11 mouse cellular contexts compared by ENCODE assay signal in the genomic region with DNA sequence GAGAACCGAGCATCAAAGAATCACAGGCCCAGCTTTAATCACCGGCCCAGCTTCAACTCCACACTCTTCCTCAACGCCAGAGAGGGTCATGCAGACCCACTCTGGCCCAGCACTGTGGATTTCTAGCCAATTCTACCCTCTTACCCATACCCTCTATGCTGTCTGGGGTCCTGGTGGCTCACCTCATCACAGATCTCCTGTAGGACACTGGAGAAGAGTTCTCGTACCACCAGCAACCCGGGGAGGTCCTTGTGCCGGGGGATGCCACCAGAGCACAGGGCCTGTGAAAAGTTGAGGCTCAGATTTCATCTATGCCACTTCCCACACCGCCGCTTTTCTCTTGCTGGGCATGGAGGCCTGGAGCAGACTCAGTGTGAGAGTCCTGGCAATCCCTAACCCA. TPM values are rescaled to one million over a fixed set of nuclear protein-coding genes. Genes with fewer than 3 reads are reported as not detected.
A peak's percentile ranks its signal among the peaks of the same experiment; 100 is the strongest.
DNase-seq lines count a peak whose midpoint lies in the region; ATAC-seq and TF ChIP-seq lines count a peak whose summit lies in the region.
"Had no signal": no experiment of that assay in that cellular context is flagged by ENCODE, and none has a peak within 500 bp of the region (broad histone marks: within the 10 kb centered on the region; RNA-seq: fewer than 3 reads in every experiment).

No protein-coding gene starts in this region.

- H3K9me3 ChIP-seq in heart, embryonic 10.5 days: no peaks in the 10 kb centered on the region
- peaks cover 3% of the 10 kb centered on the region; the same call in 1 of the 2 replicates for H3K9me3 ChIP-seq in heart, embryonic 11.5 days (replicated peaks; ENCODE audit: control insufficient read depth, low read length)
- no peaks in the 10 kb centered on the region for H3K9me3 ChIP-seq in lung, embryonic 14.5 days (ENCODE audit: low read depth, low read length)
- no peaks in the 10 kb centered on the region for H3K9me3 ChIP-seq in embryonic facial prominence, embryonic 14.5 days (ENCODE audit: control insufficient read depth, low read length)
- H3K9me3 ChIP-seq in neural tube, embryonic 13.5 days: no peaks in the 10 kb centered on the region

- no peak for DNase-seq in heart, embryonic 10.5 days (ENCODE audit: low spot score)
- DNase-seq in lung, embryonic 14.5 days: no peak
- DNase-seq in lung, adult 2 months: no peak
- no peak for DNase-seq in embryonic facial prominence, embryonic 14.5 days (ENCODE audit: low spot score)
- no peak for DNase-seq in right cerebral cortex, postnatal 4 days
- DNase-seq in thymus, postnatal 10 days (ENCODE audit: low spot score in 2 of 2): no peak
- DNase-seq: adrenal gland, postnatal 10 days; gastrocnemius, postnatal 36 days; retina, postnatal 1 day had no signal

- no peak for TF ChIP-seq CTCF in lung, embryonic 14.5 days (IDR thresholded peaks at IDR 0.05; ENCODE audit: low read depth)
- TF ChIP-seq CTCF in lung, adult 2 months (IDR thresholded peaks at IDR 0.05; ENCODE audit: insufficient read depth, low read length): no peak

- peaks cover 58% of the 10 kb centered on the region for H3K4me1 ChIP-seq in heart, embryonic 10.5 days
- H3K4me1 ChIP-seq in heart, embryonic 11.5 days (ENCODE audit: control insufficient read depth, insufficient read depth, low read length): peaks cover 22% of the 10 kb centered on the region
- peaks cover 18% of the 10 kb centered on the region for H3K4me1 ChIP-seq in lung, embryonic 14.5 days (ENCODE audit: insufficient read depth)
- H3K4me1 ChIP-seq in lung, adult 2 months (ENCODE audit: control insufficient read depth, insufficient read depth, low read length): peaks cover 19% of the 10 kb centered on the region
- H3K4me1 ChIP-seq in embryonic facial prominence, embryonic 14.5 days (ENCODE audit: control insufficient read depth, insufficient read depth, low read length): peaks cover 29% of the 10 kb centered on the region; the same call in 1 of the 2 replicates
- H3K4me1 ChIP-seq in neural tube, embryonic 13.5 days (replicated peaks): peaks cover 52% of the 10 kb centered on the region

- no peak overlapping the region for H3K9ac ChIP-seq in heart, embryonic 11.5 days (ENCODE audit: low read depth, low read length)
- no peak overlapping the region for H3K9ac ChIP-seq in lung, embryonic 14.5 days
- peak overlapping the region; percentile 72 for H3K9ac ChIP-seq in embryonic facial prominence, embryonic 14.5 days (ENCODE audit: low read depth, low read length)
- H3K9ac ChIP-seq in neural tube, embryonic 13.5 days: peak overlapping the region; percentile 82

- 0 out of 2 replicates have a peak overlapping the region, but pooled peaks have one; percentile 89 for H3K27ac ChIP-seq in heart, embryonic 10.5 days
- H3K27ac ChIP-seq in heart, embryonic 11.5 days (ENCODE audit: low read depth, low read length): no peak overlapping the region
- no peak overlapping the region for H3K27ac ChIP-seq in lung, embryonic 14.5 days (ENCODE audit: low read depth)
- H3K27ac ChIP-seq in embryonic facial prominence, embryonic 14.5 days (replicated peaks; ENCODE audit: low read depth, low read length): no peak overlapping the region
- H3K27ac ChIP-seq in neural tube, embryonic 13.5 days (replicated peaks): no peak overlapping the region

- peak overlapping the region; percentile 73 for H3K4me3 ChIP-seq in heart, embryonic 10.5 days
- no peak overlapping the region for H3K4me3 ChIP-seq in heart, embryonic 11.5 days (ENCODE audit: low read depth, low read length)
- H3K4me3 ChIP-seq in lung, embryonic 14.5 days (ENCODE audit: low read depth, low read length): no peak overlapping the region
- H3K4me3 ChIP-seq in lung, adult 2 months (replicated peaks; ENCODE audit: extremely low read depth, low read depth, low read length): no peak overlapping the region
- no peak overlapping the region for H3K4me3 ChIP-seq in embryonic facial prominence, embryonic 14.5 days (ENCODE audit: low read depth, low read length)
- H3K4me3 ChIP-seq in neural tube, embryonic 13.5 days: no peak overlapping the region

- no peak for ATAC-seq in heart, embryonic 11.5 days (replicated peaks; ENCODE audit: insufficient number of reproducible peaks, low FRiP score, low TSS enrichment)
- no peak for ATAC-seq in lung, embryonic 14.5 days (ENCODE audit: insufficient read depth)
- ATAC-seq in embryonic facial prominence, embryonic 14.5 days (ENCODE audit: low read depth): no peak
- ATAC-seq in neural tube, embryonic 13.5 days (ENCODE audit: low read depth): no peak

- TF ChIP-seq POLR2A in lung, adult 2 months (IDR thresholded peaks at IDR 0.05; ENCODE audit: borderline replicate concordance, extremely low read depth, low read depth, low read length): no peak

- no peak overlapping the region; the same call in 1 of the 2 replicates for H3K4me2 ChIP-seq in heart, embryonic 11.5 days
- peak overlapping the region; percentile 92; the same call in 1 of the 2 replicates for H3K4me2 ChIP-seq in lung, embryonic 14.5 days
- H3K4me2 ChIP-seq in embryonic facial prominence, embryonic 14.5 days (ENCODE audit: low read depth, low read length): 0 out of 2 replicates have a peak overlapping the region, but pooled peaks have one; percentile 70
- peak overlapping the region; percentile 79; the same call in 1 of the 2 replicates for H3K4me2 ChIP-seq in neural tube, embryonic 13.5 days

- no peaks in the 10 kb centered on the region for H3K27me3 ChIP-seq in heart, embryonic 10.5 days (ENCODE audit: insufficient read depth, poor library complexity, severe bottlenecking)
- H3K27me3 ChIP-seq in heart, embryonic 11.5 days (ENCODE audit: control insufficient read depth, insufficient read depth, low read length): no peaks in the 10 kb centered on the region
- H3K27me3 ChIP-seq in lung, embryonic 14.5 days (ENCODE audit: insufficient read depth, low read length): 0 out of 2 replicates have a peak, but pooled peaks cover 2% of the 10 kb centered on the region
- no peaks in the 10 kb centered on the region for H3K27me3 ChIP-seq in embryonic facial prominence, embryonic 14.5 days (replicated peaks; ENCODE audit: control insufficient read depth, insufficient read depth, low read length)
- H3K27me3 ChIP-seq in neural tube, embryonic 13.5 days: no peaks in the 10 kb centered on the region

- H3K36me3 ChIP-seq in heart, embryonic 10.5 days: peaks cover 19% of the 10 kb centered on the region
- peaks cover 11% of the 10 kb centered on the region for H3K36me3 ChIP-seq in heart, embryonic 11.5 days (ENCODE audit: control insufficient read depth, insufficient read depth, low read length)
- peaks cover 11% of the 10 kb centered on the region for H3K36me3 ChIP-seq in lung, embryonic 14.5 days (ENCODE audit: insufficient read depth)
- H3K36me3 ChIP-seq in embryonic facial prominence, embryonic 14.5 days (ENCODE audit: control insufficient read depth, insufficient read depth, low read length): peaks cover 13% of the 10 kb centered on the region
- peaks cover 15% of the 10 kb centered on the region for H3K36me3 ChIP-seq in neural tube, embryonic 13.5 days

- WGBS in heart, embryonic 10.5 days: 86% methylated on average over 8 of the region's 8 CpGs
- WGBS in heart, embryonic 11.5 days (ENCODE audit: insufficient replicate concordance): 88% methylated on average over 8 of the region's 8 CpGs
- 77% methylated on average over 8 of the region's 8 CpGs for WGBS in lung, embryonic 14.5 days
- 84% methylated on average over 8 of the region's 8 CpGs for WGBS in lung, adult 2 months
- 84% methylated on average over 8 of the region's 8 CpGs for whole genome bisulfite sequencing in embryonic facial prominence, embryonic 14.5 days
- WGBS in neural tube, embryonic 13.5 days: 89% methylated on average over 8 of the region's 8 CpGs

RNA-seq across cellular contexts. Expression of gene Nudt22, which starts 1.4 kb away (rescaled TPM):
- 23.9 and 25.2 TPM in 2 replicates for polyA plus RNA-seq in heart, embryonic 10.5 days (2016; fragmentation: Nextera tagmentation; extraction: Ambion mirVana)
- 24.6 and 25.2 TPM in 2 replicates for polyA plus RNA-seq in heart, embryonic 11.5 days (2014; fragmentation: Nextera tagmentation; extraction: Ambion mirVana)
- 20.4 and 20.7 TPM in 2 replicates for polyA plus RNA-seq in lung, embryonic 14.5 days (2014; fragmentation: Nextera tagmentation; extraction: Ambion mirVana)
- 27.5 and 29.9 TPM in 2 replicates for polyA plus RNA-seq in lung, adult 2 months (2012; rRNA removed)
- polyA plus RNA-seq in embryonic facial prominence, embryonic 14.5 days (2014; fragmentation: Nextera tagmentation; extraction: Ambion mirVana): 21.9 and 22.9 TPM in 2 replicates
- polyA plus RNA-seq in neural tube, embryonic 13.5 days (2015; fragmentation: Nextera tagmentation; extraction: Ambion mirVana): 22.6 and 25.8 TPM in 2 replicates

RNA-seq across cellular contexts. Expression of gene Trpt1, which starts 1.4 kb away (rescaled TPM):
- polyA plus RNA-seq in heart, embryonic 10.5 days (2016; fragmentation: Nextera tagmentation; extraction: Ambion mirVana): 11.3 and 16.7 TPM in 2 replicates
- polyA plus RNA-seq in heart, embryonic 11.5 days (2014; fragmentation: Nextera tagmentation; extraction: Ambion mirVana): 13.4 and 14.7 TPM in 2 replicates
- polyA plus RNA-seq in lung, embryonic 14.5 days (2014; fragmentation: Nextera tagmentation; extraction: Ambion mirVana): 9.0 and 10.5 TPM in 2 replicates
- 15.1 and 15.6 TPM in 2 replicates for polyA plus RNA-seq in lung, adult 2 months (2012; rRNA removed)
- 10.1 and 13.4 TPM in 2 replicates for polyA plus RNA-seq in embryonic facial prominence, embryonic 14.5 days (2014; fragmentation: Nextera tagmentation; extraction: Ambion mirVana)
- 14.9 and 18.2 TPM in 2 replicates for polyA plus RNA-seq in neural tube, embryonic 13.5 days (2015; fragmentation: Nextera tagmentation; extraction: Ambion mirVana)

RNA-seq across cellular contexts. Expression of gene Dnajc4, which starts 2.1 kb away (rescaled TPM):
- polyA plus RNA-seq in heart, embryonic 10.5 days (2016; fragmentation: Nextera tagmentation; extraction: Ambion mirVana): 24.6 and 29.5 TPM in 2 replicates
- polyA plus RNA-seq in heart, embryonic 11.5 days (2014; fragmentation: Nextera tagmentation; extraction: Ambion mirVana): 26.3 and 28.5 TPM in 2 replicates
- polyA plus RNA-seq in lung, embryonic 14.5 days (2014; fragmentation: Nextera tagmentation; extraction: Ambion mirVana): 18.6 and 22.8 TPM in 2 replicates
- 36.9 and 38.9 TPM in 2 replicates for polyA plus RNA-seq in lung, adult 2 months (2012; rRNA removed)
- 21.7 and 22.1 TPM in 2 replicates for polyA plus RNA-seq in embryonic facial prominence, embryonic 14.5 days (2014; fragmentation: Nextera tagmentation; extraction: Ambion mirVana)
- 21.5 and 23.0 TPM in 2 replicates for polyA plus RNA-seq in neural tube, embryonic 13.5 days (2015; fragmentation: Nextera tagmentation; extraction: Ambion mirVana)

RNA-seq across cellular contexts. Expression of gene Vegfb, which starts 7.0 kb away (rescaled TPM):
- 53.0 and 94.1 TPM in 2 replicates for polyA plus RNA-seq in heart, embryonic 10.5 days (2016; fragmentation: Nextera tagmentation; extraction: Ambion mirVana)
- 76.9 and 79.1 TPM in 2 replicates for polyA plus RNA-seq in heart, embryonic 11.5 days (2014; fragmentation: Nextera tagmentation; extraction: Ambion mirVana)
- polyA plus RNA-seq in lung, embryonic 14.5 days (2014; fragmentation: Nextera tagmentation; extraction: Ambion mirVana): 42.5 and 44.6 TPM in 2 replicates
- 30.1 and 35.3 TPM in 2 replicates for polyA plus RNA-seq in lung, adult 2 months (2012; rRNA removed)
- polyA plus RNA-seq in embryonic facial prominence, embryonic 14.5 days (2014; fragmentation: Nextera tagmentation; extraction: Ambion mirVana): 41.0 and 43.9 TPM in 2 replicates
- 37.2 and 39.3 TPM in 2 replicates for polyA plus RNA-seq in neural tube, embryonic 13.5 days (2015; fragmentation: Nextera tagmentation; extraction: Ambion mirVana)

RNA-seq across cellular contexts. Expression of gene Fkbp2, which starts 14.2 kb away (rescaled TPM):
- 110 and 131 TPM in 2 replicates for polyA plus RNA-seq in heart, embryonic 10.5 days (2016; fragmentation: Nextera tagmentation; extraction: Ambion mirVana)
- 84.5 and 88.4 TPM in 2 replicates for polyA plus RNA-seq in heart, embryonic 11.5 days (2014; fragmentation: Nextera tagmentation; extraction: Ambion mirVana)
- 84.4 and 84.8 TPM in 2 replicates for polyA plus RNA-seq in lung, embryonic 14.5 days (2014; fragmentation: Nextera tagmentation; extraction: Ambion mirVana)
- 42.3 and 51.3 TPM in 2 replicates for polyA plus RNA-seq in lung, adult 2 months (2012; rRNA removed)
- 72.4 and 81.0 TPM in 2 replicates for polyA plus RNA-seq in embryonic facial prominence, embryonic 14.5 days (2014; fragmentation: Nextera tagmentation; extraction: Ambion mirVana)
- polyA plus RNA-seq in neural tube, embryonic 13.5 days (2015; fragmentation: Nextera tagmentation; extraction: Ambion mirVana): 104 and 120 TPM in 2 replicates

Comparison
In these comparisons a context has a peak if more than half of its experiments do, and no peak if none do; other contexts are left out.
1. H3K9ac ChIP-seq: peak in embryonic facial prominence, embryonic 14.5 days (single experiment) and neural tube, embryonic 13.5 days (single experiment); none in heart, embryonic 11.5 days (single experiment) and lung, embryonic 14.5 days (single experiment).